Mouse (Mus musculus): ENCODE results near the gene Hoxd9.

Hoxd9 gene

GRCm38 (mm10) chr2:74683471-74683951, 14.0 kb upstream of the Hoxd9 start:
- no peak for DNase-seq (ENCODE audit: low read depth, low spot score)

DNA sequence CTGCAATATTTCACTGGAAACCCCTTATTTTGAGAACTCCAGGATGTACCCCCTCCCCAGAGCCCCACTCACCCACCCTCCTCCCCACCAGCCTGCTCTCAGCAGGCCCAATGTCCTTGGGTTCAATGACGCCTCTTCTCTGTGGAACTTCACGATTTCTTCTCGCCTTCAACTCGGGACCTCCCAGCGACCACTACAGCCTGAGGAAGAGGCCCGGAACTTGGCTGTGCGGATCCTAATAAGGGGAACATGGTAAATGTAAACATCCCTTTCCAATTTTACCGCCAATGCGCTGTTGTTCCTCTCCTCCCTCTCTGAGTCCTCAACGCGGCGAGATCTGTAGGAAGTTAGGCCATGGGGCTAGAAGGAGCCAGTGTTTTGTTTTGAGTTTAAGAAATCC, 13.4 kb upstream of the Hoxd9 start:
- DNase-seq (ENCODE audit: low read depth, low spot score), result no peak

- no peak for DNase-seq (ENCODE audit: low read depth, low spot score)
Measured at GRCm38 (mm10) chr2:74685059-74685603, 12.4 kb upstream of the Hoxd9 start.

GRCm38 (mm10) chr2:74686301-74686987, 11.1 kb upstream of the Hoxd9 start:
- peak; percentile 36 for DNase-seq (ENCODE audit: low read depth, low spot score)

GRCm38 (mm10) chr2:74686988-74687697, 10.4 kb upstream of the Hoxd9 start:
- no peak for DNase-seq (ENCODE audit: low read depth, low spot score)

- DNase-seq (ENCODE audit: low read depth, low spot score), result no peak
Measured at GRCm38 (mm10) chr2:74687698-74688555, 9.6 kb upstream of the Hoxd9 start.

- no peak for DNase-seq (ENCODE audit: low read depth, low spot score)
Measured at GRCm38 (mm10) chr2:74688795-74689573, 8.5 kb upstream of the Hoxd9 start.

GRCm38 (mm10) chr2:74689574-74690337, 7.8 kb upstream of the Hoxd9 start:
- DNase-seq (ENCODE audit: low read depth, low spot score), result no peak

- DNase-seq (ENCODE audit: low read depth, low spot score), result no peak
Measured at GRCm38 (mm10) chr2:74690338-74690716, 7.2 kb upstream of the Hoxd9 start.

GRCm38 (mm10) chr2:74691022-74691951, 6.2 kb upstream of the Hoxd9 start, which contains the start of gene Hoxd10:
TSS of gene Hoxd10 (plus strand) at chr2:74691924.
- DNase-seq (ENCODE audit: low read depth, low spot score), result no peak

DNA sequence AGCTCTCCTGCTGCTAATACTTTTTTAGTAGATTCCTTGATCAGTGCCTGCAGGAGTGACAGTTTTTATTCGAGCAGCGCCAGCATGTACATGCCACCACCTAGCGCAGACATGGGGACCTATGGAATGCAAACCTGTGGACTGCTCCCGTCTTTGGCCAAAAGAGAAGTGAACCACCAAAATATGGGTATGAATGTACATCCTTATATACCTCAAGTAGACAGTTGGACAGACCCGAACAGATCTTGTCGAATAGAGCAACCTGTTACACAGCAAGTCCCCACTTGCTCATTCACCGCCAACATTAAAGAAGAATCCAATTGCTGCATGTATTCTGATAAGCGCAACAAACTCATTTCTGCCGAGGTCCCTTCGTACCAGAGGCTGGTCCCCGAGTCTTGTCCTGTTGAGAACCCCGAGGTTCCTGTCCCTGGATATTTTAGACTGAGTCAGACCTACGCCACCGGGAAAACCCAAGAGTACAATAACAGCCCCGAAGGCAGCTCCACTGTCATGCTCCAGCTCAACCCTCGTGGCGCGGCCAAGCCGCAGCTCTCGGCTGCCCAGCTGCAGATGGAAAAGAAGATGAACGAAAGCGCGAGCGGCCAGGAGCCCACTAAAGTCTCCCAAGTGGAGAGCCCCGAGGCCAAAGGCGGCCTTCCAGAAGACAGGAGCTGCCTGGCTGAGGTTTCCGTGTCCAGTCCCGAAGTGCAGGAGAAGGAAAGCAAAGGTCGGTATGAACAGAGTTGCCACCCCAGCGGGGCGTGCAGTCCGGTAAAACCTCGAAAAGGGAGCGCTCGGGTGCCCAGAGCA, 5.3 kb upstream of the Hoxd9 start:
- no peak for DNase-seq (ENCODE audit: low read depth, low spot score)

- DNase-seq (ENCODE audit: low read depth, low spot score), result no peak
Measured at GRCm38 (mm10) chr2:74692808-74693431, 4.6 kb upstream of the Hoxd9 start.

DNA sequence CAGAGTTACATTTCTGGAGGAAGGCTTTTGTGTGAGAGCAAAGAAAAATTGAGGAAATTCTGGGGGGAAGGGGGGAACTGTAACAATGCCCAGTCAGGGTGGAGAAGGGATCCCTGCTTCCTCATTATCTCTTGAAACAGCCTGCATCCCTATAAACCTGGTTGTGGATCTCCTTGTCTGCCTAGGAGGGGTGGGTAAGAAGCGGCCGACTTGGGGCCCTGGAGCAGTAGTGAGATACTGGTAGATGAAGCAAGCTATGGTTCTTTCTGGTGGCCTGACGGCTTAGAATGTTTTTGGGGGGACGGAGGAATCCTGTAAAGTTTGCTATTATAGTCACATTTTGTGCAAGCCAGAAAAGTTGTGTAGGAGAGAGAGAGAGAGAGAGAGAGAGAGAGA, 4.1 kb upstream of the Hoxd9 start:
- no peak for DNase-seq (ENCODE audit: low read depth, low spot score)

- no peak for DNase-seq (ENCODE audit: low read depth, low spot score)
Measured at GRCm38 (mm10) chr2:74694066-74694465, 3.5 kb upstream of the Hoxd9 start.

GRCm38 (mm10) chr2:74695383-74695782, 2.1 kb upstream of the Hoxd9 start:
- DNase-seq (ENCODE audit: low read depth, low spot score), result no peak

- no peak for DNase-seq (ENCODE audit: low read depth, low spot score)
Measured at GRCm38 (mm10) chr2:74695813-74696430, 1.6 kb upstream of the Hoxd9 start.
